Mouse (Mus musculus): ENCODE measurements around the gene Ankrd23.

- TF ChIP-seq POLR2A (IDR thresholded peaks at IDR 0.05; ENCODE audit: borderline replicate concordance, insufficient read depth, low read length), result no peak
- TF ChIP-seq CTCF (IDR thresholded peaks at IDR 0.05; ENCODE audit: borderline replicate concordance, insufficient read depth, low read depth, low read length), result no peak
Measured at GRCm38 (mm10) chr1:36534595-36535058, 2.1 kb downstream of the Ankrd23 start.
